Mouse (Mus musculus) cerebellum, adult 2 months (tissue): ENCODE results near the gene Atp6ap2.

Source experiments
- CTCF ChIP-seq: fragments of 200-500 bp; IDR thresholded peaks from 2 replicates; pipeline ENCODE4 v1.5.1; 2011; ENCODE audit warnings: low read depth, mild to moderate bottlenecking, control low read depth, low read length, moderate library complexity, borderline replicate concordance; ENCODE audit not compliant: insufficient read depth
- POLR2A ChIP-seq: fragments of 200-500 bp; IDR thresholded peaks from 2 replicates; pipeline ENCODE4 v1.6.1; 2011; ENCODE audit warnings: low read length, control low read depth, borderline replicate concordance; ENCODE audit not compliant: insufficient read depth

DNA sequence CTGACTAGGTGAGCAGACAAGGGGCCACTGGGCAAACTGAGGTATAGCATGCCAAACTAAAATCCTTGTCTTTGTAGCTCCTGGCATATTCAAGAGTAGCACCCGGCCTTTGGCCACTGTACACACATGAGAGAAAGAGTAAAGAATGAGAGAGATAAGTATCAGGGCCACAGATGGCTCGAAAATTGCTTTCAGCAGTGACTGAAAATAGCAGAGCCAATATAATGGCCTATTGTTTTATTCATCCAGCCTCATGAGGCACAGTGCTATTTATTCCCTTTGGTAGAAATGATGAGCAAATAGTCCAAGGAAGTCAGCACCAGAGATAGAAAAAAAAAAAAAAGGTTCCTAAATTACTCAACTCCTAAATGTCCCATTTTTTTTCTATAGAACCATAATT, 57.4 kb downstream of the Atp6ap2 start:
- TF ChIP-seq POLR2A, result no peak
- no peak for TF ChIP-seq CTCF
